Mouse (Mus musculus) hindbrain, postnatal 0 days (tissue): ENCODE results near the gene Olfr694. TPM values are rescaled to one million over a fixed set of nuclear protein-coding genes. Genes with fewer than 3 reads are reported as not detected.

ENCODE experiments used
- ATAC-seq: fragments of 200-750 bp; cut with Nextera tagmentation; 2 replicates; pipeline ENCODE4 v1.8.0; 2017; ENCODE audit warnings: mild to moderate bottlenecking, moderate TSS enrichment, moderate library complexity
- DNase-seq: peaks from one replicate; pipeline ENCODE4 v3.0.0-alpha.2; 2015; ENCODE audit warnings: low spot score
- H3K27ac ChIP-seq: fragments of 300-500 bp; sonication (generic); 2 replicates; pipeline ENCODE4 v1.5.1; 2014; ENCODE audit warnings: mild to moderate bottlenecking
- H3K27me3 ChIP-seq: fragments of 300-500 bp; sonication (generic); 2 replicates; pipeline ENCODE4 v1.6.1; 2014; ENCODE audit warnings: low read length, mixed read lengths; ENCODE audit not compliant: insufficient read depth
- H3K36me3 ChIP-seq: fragments of 300-500 bp; sonication (generic); 2 replicates; pipeline ENCODE4 v1.6.1; 2014; ENCODE audit warnings: low read length, mixed read lengths; ENCODE audit not compliant: insufficient read depth
- H3K4me1 ChIP-seq: fragments of 300-500 bp; sonication (generic); 2 replicates; pipeline ENCODE4 v1.6.1; 2014; ENCODE audit warnings: antibody characterized with exemption, low read length, mixed read lengths; ENCODE audit not compliant: insufficient read depth
- H3K4me2 ChIP-seq: fragments of 300-500 bp; sonication (generic); 2 replicates; pipeline ENCODE4 v1.6.1; 2014; ENCODE audit warnings: low read depth, mild to moderate bottlenecking, low read length, moderate library complexity, mixed read lengths
- H3K4me3 ChIP-seq: fragments of 300-500 bp; sonication (generic); 2 replicates; pipeline ENCODE4 v1.5.1; 2014; ENCODE audit warnings: low read length
- H3K9ac ChIP-seq: fragments of 300-500 bp; sonication (generic); replicated peaks from 2 replicates; pipeline ENCODE4 v1.6.1; 2014; ENCODE audit warnings: mild to moderate bottlenecking, low read length, moderate library complexity, mixed read lengths
- H3K9me3 ChIP-seq: fragments of 300-500 bp; sonication (generic); 2 replicates; pipeline ENCODE4 v1.6.1; 2016; ENCODE audit warnings: low read length, mixed read lengths
- CTCF ChIP-seq: IDR thresholded peaks from 2 replicates; pipeline ENCODE4 v1.5.1; 2016; ENCODE audit warnings: antibody characterized with exemption, control low read depth, low read depth
- WGBS: fragments of 180-500 bp; shearing (Covaris S2); extraction: QIAGEN DNeasy Blood & Tissue Kit; methylation state at CpG from one replicate; pipeline ENCODE4 v1.1.7; 2014; 5-methylcytosine and 5-hydroxymethylcytosine counted together
- polyA plus RNA-seq: library from polyadenylated mRNA; unstranded; fragments of >200 nt; fragmentation: Nextera tagmentation; extraction: Ambion mirVana; gene quantifications from 2 replicates; pipeline ENCODE4 v1.2.1, GENCODE M21; 2015
- total RNA-seq: library from RNA; depleted of rRNA; stranded (reverse); fragments of >200 nt; gene quantifications from 2 replicates; pipeline ENCODE4 v1.2.3, GENCODE M21; 2014

Olfr694 gene
- total and polyA plus RNA-seq, 2 experiments from 2014 or later: not detected

DNA sequence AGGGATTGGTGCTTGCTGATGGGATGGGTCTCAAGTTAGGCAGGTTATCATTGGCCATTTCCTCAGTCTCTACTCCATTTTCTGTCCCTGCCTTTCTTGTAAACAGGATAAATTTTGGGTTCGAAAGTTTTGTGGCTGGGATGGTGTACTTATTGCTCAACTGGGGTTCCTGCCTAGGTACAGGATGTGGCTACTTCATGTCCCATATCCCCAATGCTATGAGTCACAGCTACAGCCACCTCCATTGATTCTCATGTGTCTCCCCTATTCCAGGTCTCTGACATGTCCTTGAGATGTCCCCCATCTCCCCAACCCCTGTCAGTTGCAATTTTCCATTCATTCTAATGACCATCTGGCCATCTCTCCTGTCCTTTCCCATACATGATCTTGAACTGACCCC, 5.3 kb upstream of the Olfr694 start:
- no peak for TF ChIP-seq CTCF
- Histone ChIP-seq H3K4me2 (no peak overlapping the region), H3K27me3 (no peaks in the 10 kb centered on the region), H3K27ac (no peak overlapping the region), H3K9me3 (no peaks in the 10 kb centered on the region), H3K9ac (no peak overlapping the region), H3K36me3 (no peaks in the 10 kb centered on the region), H3K4me3 (no peak overlapping the region), H3K4me1 (no peaks in the 10 kb centered on the region)
- 62% methylated on average over 1 of the region's 1 CpGs for WGBS
- DNase-seq (no peak), ATAC-seq (no peak)

DNA sequence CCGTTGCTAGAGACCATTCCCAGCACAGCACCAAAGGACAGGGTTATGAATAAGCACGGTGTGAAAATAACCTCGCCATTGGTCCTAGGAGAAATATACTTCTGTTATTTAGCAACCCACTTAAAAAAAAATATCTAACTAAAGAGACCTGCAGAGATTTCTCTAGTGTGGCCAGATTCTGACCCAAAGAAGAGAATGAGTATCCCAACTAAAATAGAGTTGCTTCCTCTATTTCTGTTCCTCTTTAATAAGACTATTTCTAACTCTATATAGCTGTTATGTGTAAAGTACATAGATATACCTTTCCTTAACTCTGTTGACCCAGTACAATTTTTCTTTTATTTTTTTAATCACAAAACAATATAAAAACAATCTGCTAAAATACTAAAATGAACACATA, 1.4 kb upstream of the Olfr694 start:
- Histone ChIP-seq H3K4me1 (no peaks in the 10 kb centered on the region), H3K9me3 (no peaks in the 10 kb centered on the region), H3K27me3 (no peaks in the 10 kb centered on the region), H3K4me2 (no peak overlapping the region), H3K27ac (no peak overlapping the region), H3K4me3 (no peak overlapping the region), H3K9ac (no peak overlapping the region), H3K36me3 (no peaks in the 10 kb centered on the region)
- ATAC-seq (no peak), DNase-seq (no peak)
- WGBS: 92% methylated on average over 3 of the region's 3 CpGs
- TF ChIP-seq CTCF: no peak

DNA sequence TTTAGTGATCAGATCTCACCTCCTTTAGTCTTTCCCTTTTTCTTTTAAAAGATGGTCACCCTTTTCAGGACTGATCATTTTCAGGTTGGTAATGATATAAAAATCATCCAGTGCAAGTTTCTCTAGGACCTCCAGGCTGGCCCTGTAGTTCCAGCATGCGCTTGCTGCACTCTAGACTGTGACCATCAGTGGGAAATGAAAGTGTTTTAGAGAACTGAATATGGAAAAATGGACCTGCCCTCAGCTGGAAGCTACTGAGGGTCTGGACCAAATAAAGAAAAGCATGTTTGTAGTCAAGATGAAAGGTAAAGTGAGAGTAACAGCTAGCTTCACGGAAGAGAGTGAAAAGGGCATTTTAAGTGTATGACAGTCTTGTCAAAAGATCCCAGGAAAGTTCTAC, 6.2 kb downstream of the Olfr694 start:
- H3K36me3 ChIP-seq: no peaks in the 10 kb centered on the region
- H3K9ac ChIP-seq: no peak overlapping the region
- no peaks in the 10 kb centered on the region for H3K27me3 ChIP-seq
- H3K9me3 ChIP-seq: no peaks in the 10 kb centered on the region
- ATAC-seq: no peak
- no peak overlapping the region for H3K27ac ChIP-seq
- H3K4me3 ChIP-seq: no peak overlapping the region
- no peak for DNase-seq
- H3K4me1 ChIP-seq: no peaks in the 10 kb centered on the region
- 88% methylated on average over 2 of the region's 2 CpGs for WGBS
- no peak for TF ChIP-seq CTCF
- no peak overlapping the region for H3K4me2 ChIP-seq

DNA sequence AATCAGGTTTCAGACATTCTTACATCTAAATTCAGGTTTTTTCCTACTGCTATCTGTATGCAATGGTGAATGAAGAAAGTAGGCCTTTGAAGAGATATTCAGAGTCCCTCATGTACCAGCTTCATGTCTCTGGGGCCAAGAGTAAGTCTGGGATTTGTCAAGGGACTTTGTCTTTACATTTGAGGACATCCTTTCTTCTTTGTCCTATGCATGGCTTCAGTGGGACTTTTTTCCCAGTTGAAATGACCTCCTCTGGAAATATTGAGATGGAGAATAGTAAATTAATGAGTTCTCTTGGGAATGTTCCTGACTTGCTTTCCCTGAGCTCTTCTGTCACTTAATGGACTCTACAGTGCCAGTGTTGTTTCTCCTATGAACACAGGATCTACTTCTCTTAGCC, 11.1 kb downstream of the Olfr694 start, which contains the start of gene Olfr693:
Gene Olfr693, minus strand, starts transcription at position 101 of the 400 bp plus-strand sequence.
- H3K27ac ChIP-seq: no peak within 1 kb of the TSS
- no peak for DNase-seq
- H3K4me3 ChIP-seq: no peak within 1 kb of the TSS
- H3K4me1 ChIP-seq: no peaks in the 10 kb centered on the region
- H3K9ac ChIP-seq: no peak within 1 kb of the TSS
- H3K36me3 ChIP-seq: no peaks in the 10 kb centered on the region
- ATAC-seq: no peak
- H3K9me3 ChIP-seq: no peaks in the 10 kb centered on the region
- no peak for TF ChIP-seq CTCF
- no peaks in the 10 kb centered on the region for H3K27me3 ChIP-seq
- H3K4me2 ChIP-seq: no peak within 1 kb of the TSS

DNA sequence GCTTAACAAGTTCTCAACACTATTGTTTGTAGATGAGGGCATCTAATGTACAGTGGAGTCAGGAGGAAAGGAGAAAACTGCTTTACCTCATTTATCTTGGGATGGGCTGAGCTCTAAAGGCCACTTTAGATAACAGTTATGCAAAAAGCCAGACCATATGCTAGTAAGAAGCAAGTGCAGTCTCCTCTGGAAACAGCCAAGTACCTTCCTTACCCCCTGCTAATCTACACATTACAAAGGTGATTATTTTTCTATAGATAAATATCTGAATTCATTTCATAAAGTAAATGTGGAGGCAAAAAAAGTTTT, 39.3 kb downstream of the Olfr694 start:
- H3K9me3 ChIP-seq: no peaks in the 10 kb centered on the region
- no peaks in the 10 kb centered on the region for H3K27me3 ChIP-seq
- H3K27ac ChIP-seq: no peak overlapping the region
- no peak for TF ChIP-seq CTCF
- H3K9ac ChIP-seq: no peak overlapping the region
- DNase-seq (no peak), ATAC-seq (no peak)
- no peak overlapping the region for H3K4me2 ChIP-seq
- H3K4me1 ChIP-seq: no peaks in the 10 kb centered on the region
- no peak overlapping the region for H3K4me3 ChIP-seq
- H3K36me3 ChIP-seq: no peaks in the 10 kb centered on the region

DNA sequence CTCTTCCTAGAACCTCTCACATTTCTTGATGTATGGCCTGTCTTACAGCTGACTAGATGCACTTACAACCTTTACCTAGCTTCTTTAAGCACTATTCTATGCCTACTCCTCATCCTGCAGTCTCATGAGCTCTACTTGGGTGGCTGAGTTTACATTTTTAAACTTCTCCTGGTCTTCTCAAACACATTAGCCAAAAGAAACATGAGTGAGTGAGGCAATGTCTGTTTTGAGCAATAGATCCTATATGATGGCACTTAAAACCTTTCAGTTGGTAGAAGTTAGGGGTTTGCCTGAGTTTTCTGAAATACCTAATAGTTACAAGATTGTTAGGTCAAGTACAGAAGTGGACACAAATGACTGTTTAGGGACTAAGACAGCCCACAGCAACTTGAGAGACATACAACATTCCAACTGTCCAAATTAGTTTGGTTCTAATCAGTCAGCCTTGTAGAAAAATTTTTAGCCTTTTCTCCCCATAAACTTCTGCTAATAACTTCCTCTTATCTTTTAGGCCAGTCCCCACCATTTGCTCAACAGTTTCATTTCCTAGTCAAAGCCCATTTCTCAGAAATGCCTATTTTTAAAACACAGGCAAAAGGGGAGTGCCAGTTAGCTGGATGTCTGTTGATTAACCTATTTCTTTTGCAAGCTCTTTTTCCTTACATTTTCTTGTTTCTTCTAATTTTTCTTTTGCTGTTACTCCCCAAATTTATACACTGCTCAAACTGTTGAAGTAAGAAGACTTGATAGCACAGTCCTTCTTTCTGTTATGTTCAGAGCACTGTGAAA, 39.9 kb downstream of the Olfr694 start:
- Histone ChIP-seq H3K27me3 (no peaks in the 10 kb centered on the region), H3K4me1 (no peaks in the 10 kb centered on the region), H3K36me3 (no peaks in the 10 kb centered on the region), H3K9me3 (no peaks in the 10 kb centered on the region), H3K4me2 (no peak overlapping the region), H3K9ac (no peak overlapping the region), H3K27ac (no peak overlapping the region), H3K4me3 (no peak overlapping the region)
- ATAC-seq (no peak), DNase-seq (no peak)
- TF ChIP-seq CTCF: no peak

DNA sequence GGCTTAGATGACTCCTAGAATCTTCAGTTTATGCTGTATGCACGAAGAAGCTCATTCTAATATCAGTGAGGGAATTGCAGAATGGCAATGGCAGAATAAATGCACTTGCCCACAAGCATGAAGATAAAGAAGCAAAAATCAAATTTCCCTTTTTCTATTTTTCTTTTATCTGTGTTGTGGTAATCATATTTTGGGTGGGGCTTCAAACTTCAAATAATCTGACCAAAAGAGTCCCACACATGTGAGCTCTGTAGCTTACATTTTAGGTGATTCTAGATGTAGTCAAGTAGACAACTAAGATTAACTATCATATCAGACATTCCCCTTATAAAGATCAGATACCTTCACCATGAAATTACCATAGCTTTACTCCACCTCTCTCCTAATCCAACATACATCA, 41.8 kb downstream of the Olfr694 start:
- ATAC-seq: no peak
- WGBS: 65% methylated on average over 1 of the region's 1 CpGs
- H3K27ac ChIP-seq: no peak overlapping the region

More for the DNA sequence above, 41.8 kb downstream of the Olfr694 start:
- no peak overlapping the region for H3K4me2 ChIP-seq
- H3K9ac ChIP-seq: no peak overlapping the region
- H3K9me3 ChIP-seq: no peaks in the 10 kb centered on the region
- no peak for DNase-seq
- no peaks in the 10 kb centered on the region for H3K4me1 ChIP-seq
- H3K4me3 ChIP-seq: no peak overlapping the region
- H3K36me3 ChIP-seq: no peaks in the 10 kb centered on the region
- TF ChIP-seq CTCF: no peak
- no peaks in the 10 kb centered on the region for H3K27me3 ChIP-seq
